Mouse (Mus musculus) embryonic stem cell, embryonic (primary cell): ENCODE data around the gene H2-Ob.

Experiments
- CTCF ChIA-PET, 4 experiments: fragments of 300-600 bp in 2 of 4; fragments of 350-600 bp in 2 of 4; sonication (Branson Sonifier 250); formaldehyde crosslinking; loops; one replicate each; lab custom pipeline; 2022; ENCODE audit warnings: inconsistent platforms in 2 of 4; lab: Charles Lee
- POLR2A ChIA-PET, 4 experiments: fragments of 300-600 bp in 2 of 4; fragments of 350-600 bp in 2 of 4; sonication (Branson Sonifier 250); formaldehyde crosslinking; loops; one replicate each; lab custom pipeline; 2022; ENCODE audit warnings: antibody characterized with exemption in 4 of 4, inconsistent platforms in 1 of 4; lab: Charles Lee

H2-Ob gene

DNA sequence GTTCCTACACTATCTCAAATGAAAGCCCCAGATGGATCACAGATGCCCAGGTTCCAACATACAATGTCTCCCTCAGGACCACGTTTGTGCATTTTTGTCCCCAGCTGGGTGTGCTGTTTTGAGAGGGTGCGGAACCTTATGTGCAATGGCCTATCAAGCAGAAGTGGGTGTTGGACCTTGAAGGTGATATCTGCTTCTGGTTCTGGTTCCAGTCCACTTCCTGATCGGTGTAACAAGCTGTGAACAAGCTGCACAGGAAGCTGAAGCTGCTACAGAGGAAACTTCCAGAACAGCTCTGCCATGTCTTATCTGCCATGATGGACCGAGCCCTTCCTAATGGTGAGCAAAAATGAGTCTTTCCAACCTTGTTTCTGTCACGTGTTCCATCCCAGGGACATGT is 17.8 kb downstream of the H2-Ob start:
- CTCF ChIA-PET: interaction anchor here in 1 of 4 experiments (0.6 kb wide), 1 partner anchor 129 kb away, joined by 3 read pairs; no protein-coding TSS in a partner anchor
- POLR2A ChIA-PET: interaction anchor here in 2 of 4 experiments (0.6 to 1.5 kb wide), 3 partner anchors 8 to 143 kb away, joined by 3 to 6 read pairs (median 3); no protein-coding TSS in a partner anchor

DNA sequence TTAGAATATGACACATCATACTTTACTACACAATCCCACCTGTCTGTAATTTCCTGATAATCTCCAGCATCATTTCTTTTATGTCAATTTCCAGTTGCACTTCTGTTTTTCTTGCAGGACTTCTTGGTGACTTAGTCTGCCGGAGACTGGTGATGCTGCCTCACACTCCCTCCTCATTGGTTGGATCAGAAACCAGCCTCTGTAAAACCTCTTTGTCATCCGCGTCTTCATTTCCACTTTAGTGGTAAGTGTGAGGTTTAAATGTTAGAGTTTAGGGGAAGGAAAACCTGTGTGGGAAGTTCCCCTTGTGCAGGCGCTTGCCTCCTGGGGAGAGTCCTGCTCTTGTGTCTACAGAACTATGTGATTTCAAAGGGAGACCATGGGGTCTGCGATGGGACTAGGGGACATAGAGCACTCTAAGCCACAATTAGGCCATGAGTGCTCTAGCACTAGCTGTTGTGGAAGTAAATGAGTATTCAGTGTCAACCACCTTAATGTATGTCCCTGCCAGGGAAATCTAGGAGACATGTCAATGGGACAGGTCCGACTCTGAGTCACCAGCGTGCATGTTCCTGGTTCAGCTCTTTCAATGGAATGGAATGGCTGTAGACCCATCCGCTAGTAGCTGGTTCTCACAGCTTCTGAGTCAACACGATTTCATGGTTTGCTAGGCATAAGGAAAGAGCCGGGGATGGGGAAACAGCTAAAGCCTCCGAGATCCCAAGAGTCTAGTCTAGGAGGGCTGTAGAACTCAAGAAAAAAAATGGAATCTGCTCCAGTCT is 19.1 kb downstream of the H2-Ob start, which contains the start of gene H2-Ab1:
TSS of gene H2-Ab1 (plus strand) at position 96 of the 782 bp plus-strand sequence.
- POLR2A ChIA-PET: interaction anchor here in 1 of 4 experiments (0.6 kb wide), 1 partner anchor 49 kb away, joined by 3 read pairs; no protein-coding TSS in a partner anchor
- CTCF ChIA-PET: interaction anchor here in 1 of 4 experiments (1.5 kb wide), 1 partner anchor 56 kb away, joined by 3 read pairs; no protein-coding TSS in a partner anchor

DNA sequence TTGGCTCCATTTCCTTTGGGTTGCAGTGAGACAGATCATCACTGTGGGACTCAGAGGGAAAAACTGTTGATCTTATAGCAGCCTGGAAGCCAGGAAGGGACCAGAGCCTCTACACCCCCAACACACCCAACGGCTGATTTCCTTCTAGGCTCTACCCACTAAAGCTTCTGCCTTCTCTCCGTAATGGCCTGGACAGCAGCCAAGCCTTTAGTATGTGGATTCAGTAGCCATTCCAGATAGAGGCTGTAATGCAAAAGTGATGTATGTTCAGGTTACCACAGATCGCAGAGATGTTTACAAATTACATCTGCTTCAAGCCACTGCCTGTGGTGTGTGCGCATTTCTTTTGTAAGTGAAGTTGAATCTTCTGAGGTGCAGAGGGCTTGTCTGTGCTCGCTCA is 21.8 kb downstream of the H2-Ob start:
- CTCF ChIA-PET: no interaction called here
- POLR2A ChIA-PET: interaction anchor here in 1 of 4 experiments (1.5 kb wide), 1 partner anchor 141 kb away, joined by 3 read pairs; the partner anchor contains the start of gene H2-DMa

DNA sequence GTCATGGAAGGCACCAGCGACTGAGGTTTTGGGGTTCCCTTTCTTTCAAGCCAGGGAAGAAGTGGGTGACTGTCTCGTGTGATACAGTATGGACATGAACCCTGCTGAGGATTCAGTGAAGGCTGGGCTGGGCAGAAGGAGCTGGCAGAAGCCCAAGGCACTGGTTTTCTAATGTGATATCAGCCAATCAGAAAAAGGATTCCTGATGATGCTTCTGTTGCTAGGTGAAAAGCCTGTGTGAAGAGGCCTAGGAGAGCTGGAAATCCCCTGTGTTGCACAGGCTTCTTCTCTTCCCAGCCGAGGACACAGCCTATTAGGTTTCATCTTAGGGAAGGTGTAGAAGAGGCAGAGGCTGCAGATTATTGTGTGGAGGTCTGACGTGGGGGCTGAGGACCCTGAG is 22.8 kb downstream of the H2-Ob start:
- POLR2A ChIA-PET: interaction anchor here in 3 of 4 experiments (0.6 to 1.1 kb wide), 3 partner anchors 10 to 87 kb away, joined by 3 read pairs; no protein-coding TSS in a partner anchor
- CTCF ChIA-PET: interaction anchor here in 2 of 4 experiments (0.6 to 1.2 kb wide), 2 partner anchors 10 to 12 kb away, joined by 3 to 4 read pairs; no protein-coding TSS in a partner anchor

DNA sequence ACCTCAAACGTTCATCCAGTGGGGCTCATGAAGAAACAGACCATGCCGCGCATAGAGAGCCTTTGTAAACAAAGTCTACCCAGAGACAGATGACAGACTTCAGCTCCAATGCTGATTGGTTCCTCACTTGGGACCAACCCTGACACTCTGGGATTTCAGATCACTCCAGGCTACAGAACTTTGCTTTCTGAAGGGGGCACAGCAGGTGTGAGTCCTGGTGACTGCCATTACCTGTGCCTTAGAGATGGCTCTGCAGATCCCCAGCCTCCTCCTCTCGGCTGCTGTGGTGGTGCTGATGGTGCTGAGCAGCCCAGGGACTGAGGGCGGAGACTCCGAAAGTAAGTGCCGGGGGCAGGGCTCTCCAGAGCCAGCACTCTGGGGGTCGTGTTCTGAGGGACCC is 24.4 kb downstream of the H2-Ob start:
- CTCF ChIA-PET: interaction anchor here in 2 of 4 experiments (0.6 to 1.0 kb wide), 3 partner anchors 13 to 45 kb away, joined by 3 to 5 read pairs (median 3); no protein-coding TSS in a partner anchor
- POLR2A ChIA-PET: interaction anchor here in 1 of 4 experiments (0.8 to 1.4 kb wide), 2 partner anchors 119 to 144 kb away, joined by 3 to 4 read pairs; partner anchors contain the start of gene H2-DMa

DNA sequence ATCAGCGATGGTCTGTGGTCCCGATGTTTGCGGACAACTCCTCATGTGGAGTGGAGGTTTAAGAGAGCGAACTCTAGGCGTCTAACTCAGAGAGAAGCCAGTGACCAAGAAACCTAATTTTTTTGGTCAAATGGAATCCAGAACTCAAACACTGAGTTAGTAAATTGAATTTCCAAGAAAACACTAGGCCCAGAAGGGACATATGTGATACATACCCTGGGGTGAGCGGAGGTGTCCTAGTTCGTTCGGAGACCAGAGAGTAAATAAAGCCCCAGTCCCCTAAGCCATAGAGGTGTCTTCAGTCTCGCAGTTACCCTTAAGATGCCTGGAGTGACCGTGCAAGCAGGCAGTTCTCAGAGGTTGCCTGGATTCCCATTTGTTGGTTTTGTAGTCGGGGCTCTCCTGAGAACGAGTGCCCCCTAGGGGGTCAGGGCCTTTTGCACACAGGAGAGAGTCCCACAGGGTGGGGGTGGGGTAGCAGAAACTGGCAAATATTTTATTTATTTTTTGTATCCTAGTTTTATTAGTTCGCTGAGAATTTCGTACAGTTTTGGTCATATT is 25.2 kb downstream of the H2-Ob start:
- POLR2A ChIA-PET: no interaction called here
- CTCF ChIA-PET: interaction anchor here in 1 of 4 experiments (2.0 kb wide), 1 partner anchor 14 kb away, joined by 4 read pairs; no protein-coding TSS in a partner anchor

DNA sequence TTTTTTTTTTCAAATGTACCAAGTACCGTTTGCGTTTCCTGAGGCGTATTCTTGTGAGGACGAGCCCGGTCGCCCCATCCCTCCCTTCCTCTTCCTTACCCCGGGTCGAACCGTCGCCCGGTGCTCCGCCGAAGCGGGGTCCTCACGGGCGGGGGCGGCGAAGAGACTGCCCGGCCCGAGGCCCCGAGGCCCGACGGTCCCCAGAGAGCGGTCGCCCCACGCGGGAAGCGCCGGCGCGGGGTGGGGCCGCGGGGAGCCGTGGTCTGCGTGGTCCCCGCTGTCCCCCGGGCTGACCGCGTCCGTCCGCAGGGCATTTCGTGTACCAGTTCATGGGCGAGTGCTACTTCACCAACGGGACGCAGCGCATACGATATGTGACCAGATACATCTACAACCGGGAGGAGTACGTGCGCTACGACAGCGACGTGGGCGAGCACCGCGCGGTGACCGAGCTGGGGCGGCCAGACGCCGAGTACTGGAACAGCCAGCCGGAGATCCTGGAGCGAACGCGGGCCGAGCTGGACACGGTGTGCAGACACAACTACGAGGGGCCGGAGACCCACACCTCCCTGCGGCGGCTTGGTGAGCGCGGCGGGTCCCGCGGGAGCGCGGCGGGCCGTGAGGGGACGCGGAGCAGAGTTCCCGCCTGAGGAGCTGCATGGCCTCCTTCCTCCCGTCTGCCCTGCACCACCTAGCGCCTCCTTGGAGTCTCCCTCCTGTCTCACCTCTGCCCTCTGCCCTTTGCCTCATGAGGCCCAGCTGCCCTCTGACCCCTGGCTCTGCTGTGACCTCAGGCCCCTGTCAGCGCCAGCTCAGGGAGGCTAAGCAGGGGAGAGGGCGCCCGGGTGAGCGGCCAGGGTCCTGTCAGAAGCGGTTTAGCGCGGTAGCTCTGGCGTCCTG is 26.0 kb downstream of the H2-Ob start:
- CTCF ChIA-PET: interaction anchor here in 3 of 4 experiments (0.5 to 2.0 kb wide), 6 partner anchors 15 to 129 kb away, joined by 3 to 4 read pairs (median 3); no protein-coding TSS in a partner anchor
- POLR2A ChIA-PET: interaction anchor here (0.6 to 1.2 kb wide), 11 partner anchors 9 to 245 kb away, joined by 3 to 6 read pairs (median 3); partner anchors contain the start of genes BC051142 (in 1 of the 4), H2-DMa (in 1 of the 4) and H2-Eb1 (in 1 of the 4)

DNA sequence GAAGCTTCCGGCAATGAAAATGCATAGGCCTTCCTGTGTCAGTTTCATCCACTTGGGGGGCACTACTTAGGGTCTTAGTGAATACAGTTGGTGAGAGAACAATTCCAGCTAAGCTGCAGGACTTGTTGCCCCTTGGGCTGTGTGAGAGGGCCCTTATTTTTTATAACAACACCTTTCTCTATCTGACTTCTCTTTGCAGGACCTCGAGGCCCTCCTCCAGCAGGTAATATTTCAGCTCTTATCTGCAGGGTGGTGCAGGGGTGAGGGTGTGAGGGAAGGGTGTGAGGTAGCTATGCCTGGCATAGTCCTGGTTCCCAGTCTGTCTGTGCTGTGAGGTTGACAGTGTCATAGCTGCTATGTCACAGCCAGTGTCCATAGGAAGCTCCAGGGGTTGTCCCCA is 29.6 kb downstream of the H2-Ob start:
- POLR2A ChIA-PET: interaction anchor here in 2 of 4 experiments (0.6 to 1.0 kb wide), 3 partner anchors 45 to 290 kb away, joined by 3 to 6 read pairs (median 3); no protein-coding TSS in a partner anchor
- CTCF ChIA-PET: interaction anchor here in 2 of 4 experiments (0.6 to 1.1 kb wide), 3 partner anchors 45 to 133 kb away, joined by 3 to 5 read pairs (median 3); no protein-coding TSS in a partner anchor

DNA sequence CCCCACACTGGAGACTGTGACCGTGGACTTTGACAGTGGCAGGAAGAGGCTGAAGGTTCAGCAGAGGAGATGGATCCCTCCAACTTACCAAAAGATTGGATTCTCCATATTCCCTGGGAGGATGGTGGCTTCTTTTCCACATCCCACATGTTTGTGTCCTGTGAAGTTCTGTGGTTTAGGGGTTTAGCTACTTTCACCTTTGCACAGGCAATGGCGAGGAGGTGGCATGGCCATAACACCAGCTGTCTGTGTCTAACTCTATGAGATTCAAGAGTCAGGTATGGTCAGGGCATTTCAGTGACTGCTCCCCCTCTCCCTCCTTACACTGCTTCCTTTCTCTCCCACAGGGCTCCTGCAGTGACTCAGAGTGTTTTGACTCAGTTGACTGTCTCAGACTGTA is 30.0 kb downstream of the H2-Ob start:
- ChIA-PET CTCF (interaction anchor here in 2 of 4 experiments (0.6 to 1.1 kb wide), 2 partner anchors 45 to 963 kb away, joined by 3 to 5 read pairs; no protein-coding TSS in a partner anchor), POLR2A (interaction anchor here in 1 of 4 experiments (1.0 kb wide), 1 partner anchor 152 kb away, joined by 3 read pairs; no protein-coding TSS in a partner anchor)

DNA sequence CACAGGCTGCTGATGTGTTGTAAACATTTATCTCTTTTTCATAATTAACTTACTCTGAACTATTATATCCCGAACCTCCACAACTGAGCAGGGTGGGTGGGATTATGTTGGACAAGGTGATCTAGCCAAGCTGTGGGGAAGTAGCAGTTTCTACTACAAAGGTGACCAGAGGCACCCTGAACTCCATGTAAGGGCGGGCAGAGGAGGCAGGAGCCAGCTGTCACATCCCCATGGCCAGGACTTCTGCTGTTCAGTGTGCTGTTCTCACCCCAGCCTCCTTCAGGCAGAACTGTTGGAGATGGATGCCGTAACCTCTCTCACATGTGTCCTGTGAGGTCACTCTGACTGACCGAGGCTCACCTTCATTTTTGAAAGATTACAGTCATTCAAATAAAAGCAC is 31.1 kb downstream of the H2-Ob start:
- CTCF ChIA-PET: no interaction called here
- POLR2A ChIA-PET: interaction anchor here in 1 of 4 experiments (0.7 kb wide), 1 partner anchor 118 kb away, joined by 3 read pairs; no protein-coding TSS in a partner anchor

DNA sequence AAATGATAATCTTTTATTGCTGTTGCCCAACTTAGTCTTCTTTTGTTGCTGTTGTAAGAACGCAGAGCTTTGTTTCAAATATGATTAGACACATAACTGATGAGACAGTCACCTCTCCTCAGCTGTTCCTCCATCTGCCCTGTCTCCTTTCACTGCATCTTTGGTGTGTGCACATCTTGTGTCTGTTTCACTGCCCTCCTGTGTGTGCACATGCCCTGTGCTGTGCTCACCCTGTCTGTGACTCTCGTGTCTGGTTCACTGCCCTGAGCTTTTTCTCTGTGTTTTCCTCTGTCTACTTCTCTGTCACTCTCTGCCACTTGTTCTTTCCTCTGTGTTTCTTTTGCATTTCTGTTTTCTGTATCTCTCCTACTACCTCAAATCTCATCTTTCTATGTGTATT is 31.5 kb downstream of the H2-Ob start:
- ChIA-PET POLR2A (interaction anchor here in 1 of 4 experiments (0.7 kb wide), 1 partner anchor 118 kb away, joined by 3 read pairs; no protein-coding TSS in a partner anchor), CTCF (no interaction called here)

DNA sequence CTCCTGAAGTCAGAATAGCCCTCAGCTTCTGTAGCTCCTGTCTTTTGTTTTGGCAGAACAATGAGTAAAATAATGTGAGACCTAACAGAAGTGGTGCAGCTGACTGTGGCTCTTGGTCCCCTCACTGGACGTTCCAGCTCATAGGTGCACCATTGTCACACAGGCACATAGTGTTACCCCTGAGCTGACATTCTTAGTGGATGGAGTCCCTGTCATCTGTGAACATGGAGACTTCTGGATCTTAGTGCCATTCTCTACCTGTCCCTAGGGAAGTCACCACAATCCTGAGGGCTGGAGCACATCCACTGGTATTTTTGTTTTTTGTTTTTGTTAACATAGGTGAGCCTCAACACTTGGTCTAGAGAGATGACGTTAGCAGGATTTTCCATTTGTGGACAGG is 32.2 kb downstream of the H2-Ob start:
- POLR2A ChIA-PET: no interaction called here
- CTCF ChIA-PET: interaction anchor here in 1 of 4 experiments (1.8 kb wide), 1 partner anchor 15 kb away, joined by 4 read pairs; no protein-coding TSS in a partner anchor

DNA sequence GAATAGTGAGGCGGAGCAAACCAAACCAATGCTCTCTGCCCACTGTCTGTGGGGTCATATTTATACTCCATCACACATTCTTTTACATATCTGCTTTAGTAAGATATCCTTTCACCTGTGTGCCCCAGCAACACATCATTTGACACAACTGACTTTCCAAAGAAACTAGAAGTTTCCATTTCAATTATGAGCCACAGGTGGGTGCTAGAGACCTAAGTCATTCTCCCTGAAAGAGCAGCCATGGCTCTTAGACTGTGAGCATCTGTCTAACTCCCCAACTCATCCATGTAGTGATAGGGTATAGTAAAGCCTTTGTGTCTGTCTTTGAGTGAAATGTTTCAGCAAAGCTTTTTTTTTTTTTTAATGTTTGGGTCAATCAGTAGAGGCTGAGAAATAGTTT is 33.4 kb downstream of the H2-Ob start:
- ChIA-PET CTCF (interaction anchor here in 2 of 4 experiments (0.6 to 1.8 kb wide), 6 partner anchors 14 to 811 kb away, joined by 3 to 5 read pairs (median 4); no protein-coding TSS in a partner anchor), POLR2A (interaction anchor here in 1 of 4 experiments (0.6 to 1.4 kb wide), 2 partner anchors 39 to 381 kb away, joined by 3 to 4 read pairs; no protein-coding TSS in a partner anchor)

DNA sequence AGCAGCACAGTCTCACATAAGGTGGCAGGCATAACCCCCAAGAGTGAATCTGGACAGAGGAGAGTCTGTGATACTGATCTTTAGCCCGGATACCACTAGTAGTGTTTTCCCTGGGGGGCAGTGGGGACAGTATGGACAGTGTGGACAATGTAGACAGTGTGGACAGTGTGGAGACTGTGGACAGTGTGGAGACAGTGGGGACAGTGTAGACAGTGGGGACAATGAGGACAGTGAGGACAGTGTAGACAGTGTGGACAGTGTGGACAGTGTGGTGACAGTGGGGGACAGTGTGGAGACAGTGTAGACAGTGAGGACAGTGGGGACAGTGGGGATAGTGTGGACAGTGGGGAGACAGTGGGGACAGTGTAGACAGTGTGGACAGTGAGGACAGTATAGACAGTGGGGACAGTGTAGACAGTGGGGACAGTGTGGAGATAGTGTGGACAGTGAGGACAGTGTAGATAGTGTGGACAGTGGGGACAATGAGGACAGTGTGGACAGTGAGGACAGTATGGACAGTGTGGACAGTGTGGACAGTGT is 41.9 kb downstream of the H2-Ob start:
- ChIA-PET POLR2A (interaction anchor here in 1 of 4 experiments (1.2 kb wide), 1 partner anchor 33 kb away, joined by 3 read pairs; no protein-coding TSS in a partner anchor), CTCF (no interaction called here)

DNA sequence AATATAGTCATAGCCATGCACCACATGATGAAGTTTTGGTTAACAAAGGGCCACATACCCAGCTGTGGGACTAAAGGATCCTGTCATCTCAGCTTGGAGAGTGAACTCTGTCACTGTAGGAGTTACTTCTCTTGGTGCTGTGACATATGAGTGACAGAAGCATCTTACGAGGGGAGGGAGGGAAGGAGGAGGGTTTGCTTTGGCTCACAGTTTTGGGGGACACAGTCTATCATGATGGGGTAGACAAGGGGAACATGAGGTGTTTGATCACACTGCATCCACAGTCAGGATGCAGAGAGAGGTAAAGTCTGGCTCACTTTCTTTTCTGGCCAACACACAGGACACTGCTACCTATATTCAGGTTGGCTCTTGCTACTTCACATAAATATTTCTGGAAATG is 43.1 kb downstream of the H2-Ob start:
- CTCF ChIA-PET: interaction anchor here in 1 of 4 experiments (0.5 kb wide), 1 partner anchor 78 kb away, joined by 4 read pairs; no protein-coding TSS in a partner anchor
- POLR2A ChIA-PET: interaction anchor here in 1 of 4 experiments (1.1 kb wide), 1 partner anchor 63 kb away, joined by 3 read pairs; no protein-coding TSS in a partner anchor

DNA sequence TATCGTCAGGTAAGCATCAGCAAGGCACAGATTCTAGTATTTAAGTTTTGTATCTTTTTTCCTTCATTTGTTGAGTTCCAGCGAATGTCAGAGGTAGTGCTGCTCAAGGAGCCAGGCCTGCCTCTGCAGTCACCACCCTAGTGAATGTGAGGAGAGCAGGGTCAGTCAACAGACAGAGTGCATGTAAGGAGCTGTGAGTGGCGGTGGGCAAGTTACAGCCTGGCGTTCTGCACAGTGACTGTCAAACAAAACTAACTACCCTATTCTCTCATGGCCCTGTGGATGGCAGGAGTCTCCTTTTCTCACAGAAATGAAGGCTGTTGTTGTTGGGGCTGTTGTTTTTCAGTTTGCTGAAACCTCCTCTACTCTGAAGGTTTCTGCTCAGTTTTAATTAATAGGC is 46.7 kb downstream of the H2-Ob start:
- POLR2A ChIA-PET: interaction anchor here in 1 of 4 experiments (0.5 kb wide), 1 partner anchor 361 kb away, joined by 3 read pairs; no protein-coding TSS in a partner anchor
- CTCF ChIA-PET: interaction anchor here in 2 of 4 experiments (1.0 to 2.1 kb wide), 4 partner anchors 14 to 35 kb away, joined by 3 to 8 read pairs (median 5); no protein-coding TSS in a partner anchor
